Mouse (Mus musculus) MEL (cell line): ENCODE data around the gene Gm10306. TPM values are rescaled to one million over a fixed set of nuclear protein-coding genes. Genes with fewer than 3 reads are reported as not detected.

Experiments
- DNase-seq: peaks from one replicate; pipeline ENCODE4 v3.0.0; 2011; ENCODE audit warnings: low read depth, low spot score
- H3K27ac ChIP-seq: 2 replicates; pipeline ENCODE4 v1.5.1; 2012; ENCODE audit warnings: low read depth, mild to moderate bottlenecking, control low read depth, low read length, moderate library complexity; ENCODE audit not compliant: control insufficient read depth
- H3K27me3 ChIP-seq, 2 experiments: fragments of 150-350 bp in 1 of 2; sonication (generic) in 1 of 2; 2 replicates each; pipeline ENCODE4 v1.6.1; 2012; ENCODE audit warnings: low read length in 2 of 2, mild to moderate bottlenecking in 2 of 2, improper control_type of control experiment in 1 of 2, moderate library complexity in 1 of 2; ENCODE audit not compliant: insufficient read depth in 2 of 2, control insufficient read depth in 1 of 2
- H3K36me3 ChIP-seq, 2 experiments: 2 replicates each; pipeline ENCODE4 v1.6.1; 2012 to 2014; ENCODE audit warnings: low read length in 2 of 2, improper control_type of control experiment in 1 of 2, inconsistent platforms in 1 of 2, mild to moderate bottlenecking in 1 of 2; ENCODE audit not compliant: insufficient read depth in 2 of 2, control insufficient read depth in 1 of 2
- H3K4me1 ChIP-seq, 2 experiments: fragments of 150-350 bp in 1 of 2; sonication (generic) in 1 of 2; 2 replicates each; pipeline ENCODE4 v1.6.1; 2012; ENCODE audit warnings: low read length in 2 of 2, improper control_type of control experiment in 1 of 2, mild to moderate bottlenecking in 1 of 2; ENCODE audit not compliant: insufficient read depth in 2 of 2, control insufficient read depth in 1 of 2
- H3K4me3 ChIP-seq, 2 experiments: fragments of 150-350 bp in 1 of 2; sonication (generic) in 1 of 2; 2 replicates each; pipeline ENCODE4 v1.5.1; 2012; ENCODE audit warnings: low read depth in 2 of 2, low read length in 2 of 2, mild to moderate bottlenecking in 2 of 2, moderate library complexity in 2 of 2, control low read depth in 1 of 2, improper control_type of control experiment in 1 of 2; ENCODE audit not compliant: control insufficient read depth in 1 of 2, insufficient read depth in 1 of 2
- H3K79me2 ChIP-seq: 2 replicates; pipeline ENCODE4 v1.6.1; 2012; ENCODE audit warnings: mild to moderate bottlenecking, low read length, moderate library complexity; ENCODE audit not compliant: control insufficient read depth, poor library complexity, insufficient read depth
- H3K9ac ChIP-seq: 2 replicates; pipeline ENCODE4 v1.6.1; 2012; ENCODE audit warnings: low read depth, mild to moderate bottlenecking, control low read depth, low read length, moderate library complexity; ENCODE audit not compliant: control insufficient read depth, poor library complexity, severe bottlenecking
- H3K9me3 ChIP-seq: fragments of 150-350 bp; sonication (generic); replicated peaks from 2 replicates; pipeline ENCODE4 v1.6.1; 2012; ENCODE audit warnings: mild to moderate bottlenecking, low read length, improper control_type of control experiment, moderate library complexity; ENCODE audit not compliant: insufficient read depth
- BHLHE40 ChIP-seq: IDR thresholded peaks from 2 replicates; pipeline ENCODE4 v1.6.1; 2012; ENCODE audit warnings: low read depth, mild to moderate bottlenecking, inconsistent platforms, low read length, improper control_type of control experiment, borderline replicate concordance
- CTCF ChIP-seq, 3 experiments: IDR thresholded peaks in 2 of 3; conservative IDR thresholded peaks in 1 of 3; 2 replicates each; pipeline ENCODE4 v1.5.1; 2011 to 2012; ENCODE audit warnings: low read length in 3 of 3, low read depth in 2 of 3, mild to moderate bottlenecking in 2 of 3, improper control_type of control experiment in 1 of 3, inconsistent platforms in 1 of 3, mixed read lengths in 1 of 3, moderate library complexity in 1 of 3; ENCODE audit not compliant: control insufficient read depth in 1 of 3, insufficient read depth in 1 of 3, poor library complexity in 1 of 3, severe bottlenecking in 1 of 3
- ELF1 ChIP-seq: IDR thresholded peaks from 2 replicates; pipeline ENCODE4 v1.6.1; 2014; ENCODE audit warnings: low read depth, mild to moderate bottlenecking, inconsistent platforms, low read length, improper control_type of control experiment, moderate library complexity
- ETS1 ChIP-seq: IDR thresholded peaks from 2 replicates; pipeline ENCODE4 v1.6.1; 2012; ENCODE audit warnings: low read depth, mild to moderate bottlenecking, inconsistent platforms, low read length, improper control_type of control experiment, moderate library complexity
- GABPA ChIP-seq: IDR thresholded peaks from 2 replicates; pipeline ENCODE4 v1.6.1; 2012; ENCODE audit warnings: low read depth, mild to moderate bottlenecking, inconsistent platforms, low read length, improper control_type of control experiment, moderate library complexity
- HCFC1 ChIP-seq: IDR thresholded peaks from 2 replicates; pipeline ENCODE4 v1.6.1; 2012; ENCODE audit warnings: low read depth, mild to moderate bottlenecking, inconsistent platforms, low read length, improper control_type of control experiment, moderate library complexity
- JUND ChIP-seq: IDR thresholded peaks from 2 replicates; pipeline ENCODE4 v1.6.1; 2011; ENCODE audit warnings: low read depth, mild to moderate bottlenecking, improper control_type of control experiment, low read length
- KAT2A ChIP-seq: conservative IDR thresholded peaks from 2 replicates; pipeline ENCODE4 v1.6.1; 2012; ENCODE audit warnings: low read depth, low read length, improper control_type of control experiment, inconsistent platforms
- MAZ ChIP-seq: IDR thresholded peaks from 2 replicates; pipeline ENCODE4 v1.6.1; 2012; ENCODE audit warnings: low read depth, mild to moderate bottlenecking, inconsistent platforms, low read length, improper control_type of control experiment
- MYC ChIP-seq: IDR thresholded peaks from 2 replicates; pipeline ENCODE4 v1.6.1; 2011; ENCODE audit warnings: low read depth, mild to moderate bottlenecking, low read length, improper control_type of control experiment, moderate library complexity
- RCOR1 ChIP-seq: IDR thresholded peaks from 2 replicates; pipeline ENCODE4 v1.6.1; 2012; ENCODE audit warnings: low read depth, mild to moderate bottlenecking, inconsistent platforms, low read length, improper control_type of control experiment
- SIN3A ChIP-seq: IDR thresholded peaks from 2 replicates; pipeline ENCODE4 v1.6.1; 2012; ENCODE audit warnings: low read length, improper control_type of control experiment, inconsistent platforms
- TCF12 ChIP-seq: IDR thresholded peaks from 2 replicates; pipeline ENCODE4 v1.6.1; 2014; ENCODE audit warnings: low read depth, mild to moderate bottlenecking, inconsistent platforms, low read length, improper control_type of control experiment, moderate library complexity
- USF1 ChIP-seq: IDR thresholded peaks from 2 replicates; pipeline ENCODE4 v1.6.1; 2014; ENCODE audit warnings: low read depth, mild to moderate bottlenecking, inconsistent platforms, low read length, improper control_type of control experiment, moderate library complexity
- ZKSCAN1 ChIP-seq: IDR thresholded peaks from 2 replicates; pipeline ENCODE4 v1.6.1; 2012; ENCODE audit warnings: low read depth, mild to moderate bottlenecking, inconsistent platforms, low read length, improper control_type of control experiment, moderate library complexity
- ZNF384 ChIP-seq: IDR thresholded peaks from 2 replicates; pipeline ENCODE4 v1.6.1; 2012; ENCODE audit warnings: low read depth, mild to moderate bottlenecking, inconsistent platforms, low read length, improper control_type of control experiment
- polyA plus RNA-seq, 2 experiments: library from polyadenylated mRNA; stranded (reverse) in 1 of 2; unstranded in 1 of 2; fragments of >175 nt in 1 of 2; fragments of >200 nt in 1 of 2; gene quantifications; 2 replicates each; pipeline versions ENCODE4 v1.2.1 to v1.2.4; 2012; ENCODE audit warnings: low replicate concordance in 2 of 2, low read depth in 1 of 2; ENCODE audit not compliant: insufficient read length in 2 of 2, insufficient read depth in 1 of 2, missing spikeins in 1 of 2
- total RNA-seq: library from RNA; depleted of rRNA; stranded (reverse); fragments of 300-350 nt; gene quantifications from 2 replicates; pipeline ENCODE4 v1.2.3, GENCODE M21; 2012

The Gm10306 gene
- total and polyA plus RNA-seq, 3 experiments: 1.0 TPM; not detected in 2

DNA sequence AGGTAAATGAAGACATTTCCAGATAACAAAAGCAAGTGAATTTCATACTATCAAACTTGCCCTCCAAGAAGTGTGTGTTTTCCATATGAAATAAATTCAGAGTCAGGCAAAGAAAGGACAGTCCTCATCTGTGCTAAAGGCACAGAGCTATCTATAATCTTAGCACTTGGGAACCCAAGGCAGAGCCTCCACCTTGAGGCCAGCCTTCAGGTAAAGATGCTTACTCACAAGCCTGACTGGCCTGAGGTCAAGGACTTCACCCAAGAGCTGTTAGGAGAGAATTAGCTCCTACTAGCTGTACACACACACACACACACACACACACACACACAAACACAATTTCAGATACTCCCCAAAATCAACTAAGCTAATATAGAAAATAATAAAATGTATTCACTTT, 36.4 kb downstream of the Gm10306 start:
- DNase-seq: no peak
- Histone ChIP-seq H3K79me2 (peaks cover 54% of the 10 kb centered on the region), H3K4me1 (peaks cover 12 to 21% of the 10 kb centered on the region in 2 experiments), H3K27ac (no peak overlapping the region), H3K4me3 (no peak overlapping the region), H3K36me3 (peaks cover 0 to 25% of the 10 kb centered on the region in 2 experiments; a peak in 3 of 4 replicates), H3K9ac (no peak overlapping the region), H3K27me3 (no peaks in the 10 kb centered on the region), H3K9me3 (no peaks in the 10 kb centered on the region)
- TF ChIP-seq KAT2A: no peak
- TF ChIP-seq USF1: no peak
- no peak for TF ChIP-seq ZNF384
- no peak for TF ChIP-seq JUND
- TF ChIP-seq MAZ: no peak

DNA sequence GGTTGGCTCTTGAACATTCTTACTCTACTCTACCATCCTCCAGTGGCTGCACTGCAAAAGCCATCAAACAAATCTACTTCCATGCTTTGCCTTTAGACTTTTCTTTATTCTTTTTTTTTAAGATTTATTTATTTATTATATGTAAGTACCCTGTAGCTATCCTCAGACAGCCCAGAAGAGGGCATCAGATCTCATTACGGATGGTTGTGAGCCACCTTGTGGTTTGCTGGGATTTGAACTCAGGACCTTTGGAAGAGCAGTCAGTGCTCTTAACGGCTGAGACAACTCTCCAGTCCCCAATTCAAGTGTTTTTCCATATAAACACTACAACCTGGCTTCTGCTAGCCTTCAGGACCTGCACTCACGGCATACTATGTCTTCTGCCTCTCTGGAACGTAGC, 45.0 kb downstream of the Gm10306 start:
- Histone ChIP-seq H3K79me2 (peaks cover 46% of the 10 kb centered on the region), H3K4me3 (peak overlapping the region; percentile 28 to 87), H3K9me3 (no peaks in the 10 kb centered on the region), H3K4me1 (peaks cover 4 to 10% of the 10 kb centered on the region in 2 experiments), H3K9ac (no peak overlapping the region; the same call in 1 of the 2 replicates), H3K27me3 (no peaks in the 10 kb centered on the region), H3K27ac (no peak overlapping the region), H3K36me3 (peaks cover 0 to 21% of the 10 kb centered on the region in 2 experiments; a peak in 3 of 4 replicates)
- TF ChIP-seq BHLHE40 (no peak), ZKSCAN1 (no peak), MYC (no peak), SIN3A (peak; percentile 42; the same call in 1 of the 2 replicates), ETS1 (no peak), HCFC1 (no peak), GABPA (no peak), CTCF (IDR thresholded peaks at IDR 0.05 in 2 of 3, conservative IDR thresholded peaks at IDR 0.05 in 1 of 3; ENCODE audit: control insufficient read depth in 1 of 3, insufficient read depth in 1 of 3, low read depth in 2 of 3, low read length in 3 of 3, poor library complexity in 1 of 3, severe bottlenecking in 1 of 3) (peak in 2 of 3 experiments; percentile 29 to 45; a peak in 5 of 6 replicates), TCF12 (no peak), RCOR1 (peak; percentile 9; the same call in 1 of the 2 replicates), ELF1 (no peak)
- TF ChIP-seq, all 39 proteins: peak for 3
- peak; percentile 46 for DNase-seq
